Mouse (Mus musculus) hindbrain, embryonic 10.5 days (tissue): ENCODE measurements around the gene Dnase1l2. TPM values are rescaled to one million over a fixed set of nuclear protein-coding genes. Genes with fewer than 3 reads are reported as not detected.

Experiments
- DNase-seq: peaks from one replicate; pipeline ENCODE4 v3.0.0-alpha.2; 2017; ENCODE audit warnings: low spot score
- H3K27ac ChIP-seq: fragments of 300-500 bp; sonication (generic); 2 replicates; pipeline ENCODE4 v1.5.1; 2016; ENCODE audit warnings: mild to moderate bottlenecking, moderate library complexity
- H3K27me3 ChIP-seq: fragments of 300-500 bp; sonication (generic); 2 replicates; pipeline ENCODE4 v1.6.1; 2016; ENCODE audit warnings: mild to moderate bottlenecking; ENCODE audit not compliant: poor library complexity, insufficient read depth, severe bottlenecking
- H3K36me3 ChIP-seq: fragments of 300-500 bp; sonication (generic); 2 replicates; pipeline ENCODE4 v1.6.1; 2016; ENCODE audit warnings: mild to moderate bottlenecking, moderate library complexity
- H3K4me1 ChIP-seq: fragments of 300-500 bp; sonication (generic); replicated peaks from 2 replicates; pipeline ENCODE4 v1.6.1; 2016; ENCODE audit warnings: mild to moderate bottlenecking
- H3K4me3 ChIP-seq: fragments of 300-500 bp; sonication (generic); 2 replicates; pipeline ENCODE4 v1.5.1; 2016; ENCODE audit warnings: mild to moderate bottlenecking, moderate library complexity
- H3K9me3 ChIP-seq: fragments of 300-500 bp; sonication (generic); 2 replicates; pipeline ENCODE4 v1.6.1; 2016; ENCODE audit warnings: mild to moderate bottlenecking, moderate library complexity
- WGBS: fragments of 180-500 bp; shearing (Covaris S2); methylation state at CpG from one replicate; pipeline ENCODE4 v1.1.7; 2016; 5-methylcytosine and 5-hydroxymethylcytosine counted together
- polyA plus RNA-seq: library from polyadenylated mRNA; unstranded; fragments of >200 nt; fragmentation: Nextera tagmentation; extraction: Ambion mirVana; gene quantifications from 2 replicates; pipeline ENCODE4 v1.2.1, GENCODE M21; 2016

The Dnase1l2 gene
- 3.0 and 4.3 TPM in 2 replicates for polyA plus RNA-seq

- H3K4me3 ChIP-seq: no peak within 1 kb of the TSS
- WGBS: 86% methylated on average over 7 of the region's 7 CpGs
- no peaks in the 10 kb centered on the region for H3K27me3 ChIP-seq
- H3K4me1 ChIP-seq: no peaks in the 10 kb centered on the region
- peaks cover 99% of the 10 kb centered on the region for H3K36me3 ChIP-seq
- no peak for DNase-seq
- no peak within 1 kb of the TSS for H3K27ac ChIP-seq
- no peaks in the 10 kb centered on the region for H3K9me3 ChIP-seq
Measured at GRCm38 (mm10) chr17:24442632-24443155, at the start of gene Dnase1l2. Gene Dnase1l2, minus strand, starts transcription at chr17:24443105.

GRCm38 (mm10) chr17:24490399-24490798 is 47.5 kb upstream of the Dnase1l2 start:
- Histone ChIP-seq H3K4me3 (peak overlapping the region; percentile 88; the same call in 1 of the 2 replicates), H3K27me3 (peaks cover 41% of the 10 kb centered on the region), H3K27ac (no peak overlapping the region), H3K4me1 (peaks cover 39% of the 10 kb centered on the region), H3K9me3 (no peaks in the 10 kb centered on the region), H3K36me3 (no peaks in the 10 kb centered on the region)
- DNase-seq: no peak
- 83% methylated on average over 4 of the region's 4 CpGs for WGBS

- WGBS: 17% methylated on average over 19 of the region's 19 CpGs
- Histone ChIP-seq H3K27ac (peak overlapping the region; percentile 92), H3K4me1 (peaks cover 43% of the 10 kb centered on the region), H3K4me3 (peak overlapping the region; percentile 88), H3K27me3 (peaks cover 41% of the 10 kb centered on the region), H3K9me3 (no peaks in the 10 kb centered on the region), H3K36me3 (no peaks in the 10 kb centered on the region)
- no peak for DNase-seq
Measured at GRCm38 (mm10) chr17:24489265-24490030, 46.5 kb upstream of the Dnase1l2 start.

- Histone ChIP-seq H3K27me3 (peaks cover 41% of the 10 kb centered on the region), H3K9me3 (no peaks in the 10 kb centered on the region), H3K4me1 (peaks cover 43% of the 10 kb centered on the region), H3K4me3 (peak overlapping the region; percentile 88), H3K36me3 (no peaks in the 10 kb centered on the region), H3K27ac (peak overlapping the region; percentile 92)
- DNase-seq: peak; percentile 71
- under 1% methylated on average over 76 of the region's 81 CpGs for WGBS
Measured at GRCm38 (mm10) chr17:24488662-24489264, 45.9 kb upstream of the Dnase1l2 start.

GRCm38 (mm10) chr17:24488186-24488661 is 45.3 kb upstream of the Dnase1l2 start, which contains the start of gene Caskin1:
Gene Caskin1, plus strand, starts transcription at chr17:24488601.
- 0% methylated on average over 43 of the region's 45 CpGs for WGBS
- H3K4me3 ChIP-seq: peak within 1 kb of the TSS; percentile 88
- H3K36me3 ChIP-seq: no peaks in the 10 kb centered on the region
- peaks cover 41% of the 10 kb centered on the region for H3K27me3 ChIP-seq
- H3K27ac ChIP-seq: peak within 1 kb of the TSS; percentile 92
- H3K4me1 ChIP-seq: peaks cover 43% of the 10 kb centered on the region
- DNase-seq: peak; percentile 53
- no peaks in the 10 kb centered on the region for H3K9me3 ChIP-seq

- DNase-seq: no peak
- H3K36me3 ChIP-seq: no peaks in the 10 kb centered on the region
- no peaks in the 10 kb centered on the region for H3K9me3 ChIP-seq
- H3K27ac ChIP-seq: peak overlapping the region; percentile 64
- 48% methylated on average over 11 of the region's 11 CpGs for WGBS
- H3K4me3 ChIP-seq: peak overlapping the region; percentile 24
- H3K27me3 ChIP-seq: peaks cover 39% of the 10 kb centered on the region
- H3K4me1 ChIP-seq: peaks cover 36% of the 10 kb centered on the region
Measured at GRCm38 (mm10) chr17:24485090-24485860, 42.4 kb upstream of the Dnase1l2 start.

GRCm38 (mm10) chr17:24483495-24483894 is 40.6 kb upstream of the Dnase1l2 start:
- no peak overlapping the region for H3K27ac ChIP-seq
- no peaks in the 10 kb centered on the region for H3K36me3 ChIP-seq
- 77% methylated on average over 3 of the region's 3 CpGs for WGBS
- H3K4me1 ChIP-seq: peaks cover 26% of the 10 kb centered on the region
- DNase-seq: no peak
- H3K27me3 ChIP-seq: peaks cover 23% of the 10 kb centered on the region
- H3K4me3 ChIP-seq: no peak overlapping the region
- no peaks in the 10 kb centered on the region for H3K9me3 ChIP-seq

GRCm38 (mm10) chr17:24481027-24481815 is 38.3 kb upstream of the Dnase1l2 start:
- Histone ChIP-seq H3K9me3 (no peaks in the 10 kb centered on the region), H3K27ac (no peak overlapping the region), H3K36me3 (peaks cover 16% of the 10 kb centered on the region), H3K27me3 (peaks cover 2% of the 10 kb centered on the region; the same call in 1 of the 2 replicates), H3K4me3 (no peak overlapping the region), H3K4me1 (peaks cover 31% of the 10 kb centered on the region)
- DNase-seq: no peak
- 94% methylated on average over 20 of the region's 20 CpGs for WGBS

- H3K27ac ChIP-seq: peak overlapping the region; percentile 29; the same call in 1 of the 2 replicates
- H3K9me3 ChIP-seq: no peaks in the 10 kb centered on the region
- H3K27me3 ChIP-seq: no peaks in the 10 kb centered on the region
- 46% methylated on average over 3 of the region's 3 CpGs for WGBS
- H3K36me3 ChIP-seq: peaks cover 25% of the 10 kb centered on the region
- peak overlapping the region; percentile 82 for H3K4me3 ChIP-seq
- peaks cover 26% of the 10 kb centered on the region for H3K4me1 ChIP-seq
- DNase-seq: no peak
Measured at GRCm38 (mm10) chr17:24480201-24480826, 37.4 kb upstream of the Dnase1l2 start.

- H3K27me3 ChIP-seq: no peaks in the 10 kb centered on the region
- no peaks in the 10 kb centered on the region for H3K9me3 ChIP-seq
- no peak for DNase-seq
- peaks cover 24% of the 10 kb centered on the region for H3K4me1 ChIP-seq
- WGBS: 36% methylated on average over 1 of the region's 1 CpGs
- peaks cover 34% of the 10 kb centered on the region for H3K36me3 ChIP-seq
- H3K4me3 ChIP-seq: peak overlapping the region; percentile 82
- peak overlapping the region; percentile 99 for H3K27ac ChIP-seq
Measured at GRCm38 (mm10) chr17:24479431-24479830, 36.5 kb upstream of the Dnase1l2 start.

GRCm38 (mm10) chr17:24478663-24479380 is 35.9 kb upstream of the Dnase1l2 start, which contains the start of gene Mlst8:
Gene Mlst8, minus strand, starts transcription at chr17:24479078.
- peak within 1 kb of the TSS; percentile 82 for H3K4me3 ChIP-seq
- under 1% methylated on average over 48 of the region's 48 CpGs for WGBS
- H3K27me3 ChIP-seq: no peaks in the 10 kb centered on the region
- H3K27ac ChIP-seq: peak within 1 kb of the TSS; percentile 99
- H3K4me1 ChIP-seq: peaks cover 27% of the 10 kb centered on the region
- peak; percentile 98 for DNase-seq
- peaks cover 40% of the 10 kb centered on the region for H3K36me3 ChIP-seq
- H3K9me3 ChIP-seq: no peaks in the 10 kb centered on the region
